Mouse (Mus musculus) ES-CJ7 (cell line): ENCODE results near the gene Slc16a10.

ENCODE experiments used
- DNase-seq: peaks from one replicate; pipeline ENCODE4 v3.0.0; 2011; ENCODE audit warnings: low read depth, low spot score

Slc16a10 gene

DNA sequence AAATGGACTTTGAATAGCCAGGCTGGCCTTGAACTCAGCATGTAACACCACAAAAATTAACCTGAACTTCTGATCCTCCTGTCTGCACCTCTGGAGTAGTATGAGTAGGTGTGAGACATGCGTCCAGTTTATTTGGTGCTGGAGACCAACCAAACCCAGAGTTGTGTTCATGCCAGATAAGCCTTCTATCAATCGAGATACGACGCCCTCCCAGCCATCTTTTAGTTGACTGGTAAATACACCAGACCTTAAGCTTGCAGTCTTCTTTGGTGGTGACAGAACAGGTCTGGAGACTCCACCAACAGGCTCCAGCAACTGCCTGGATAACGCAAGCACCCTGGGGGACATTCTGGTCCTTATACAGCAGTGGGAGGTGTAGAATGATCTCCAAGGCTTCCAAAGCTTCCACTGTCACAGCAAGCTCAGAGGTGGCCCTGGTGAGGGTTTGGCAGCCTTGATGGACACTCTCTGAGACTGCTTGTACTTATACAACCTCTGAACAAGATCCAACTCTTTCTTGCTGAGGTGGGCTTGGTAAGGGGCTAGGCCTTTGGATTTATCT, 7.6 kb upstream of the Slc16a10 start:
- DNase-seq: no peak

DNA sequence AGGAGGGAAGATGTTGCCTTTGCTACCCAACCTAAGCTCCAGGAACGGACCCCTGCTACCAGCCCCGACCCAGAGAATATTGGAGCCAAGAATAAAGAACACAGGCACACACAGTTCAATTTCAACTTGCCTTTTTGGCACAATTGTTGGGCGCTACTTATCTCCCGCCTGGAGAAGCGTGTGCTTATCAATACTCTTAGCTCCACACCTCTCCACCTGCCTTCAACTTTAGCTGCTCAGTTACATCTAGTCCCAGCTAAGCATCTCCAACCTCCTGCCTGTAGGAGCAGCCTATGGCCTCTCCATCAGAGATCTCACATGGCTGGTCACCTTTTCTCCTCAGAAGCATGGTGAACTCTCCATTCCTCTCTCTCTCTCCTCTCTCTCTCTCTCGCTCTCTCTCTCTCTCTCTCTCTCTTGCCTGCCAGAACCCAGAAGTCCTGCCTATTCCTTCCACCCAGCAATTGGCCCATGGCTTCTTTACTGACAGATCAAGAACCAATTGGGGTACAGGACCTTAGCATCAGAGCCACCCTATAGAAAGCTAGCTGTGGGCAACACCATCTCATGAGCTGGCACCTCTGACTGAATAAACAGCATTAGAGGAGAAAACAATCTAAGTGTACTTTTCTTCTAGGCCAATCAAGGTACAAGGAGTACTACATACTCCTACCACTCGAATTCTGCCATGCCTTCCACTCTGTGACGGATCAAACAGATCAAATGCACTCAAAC, 5.4 kb upstream of the Slc16a10 start:
- DNase-seq: no peak

DNA sequence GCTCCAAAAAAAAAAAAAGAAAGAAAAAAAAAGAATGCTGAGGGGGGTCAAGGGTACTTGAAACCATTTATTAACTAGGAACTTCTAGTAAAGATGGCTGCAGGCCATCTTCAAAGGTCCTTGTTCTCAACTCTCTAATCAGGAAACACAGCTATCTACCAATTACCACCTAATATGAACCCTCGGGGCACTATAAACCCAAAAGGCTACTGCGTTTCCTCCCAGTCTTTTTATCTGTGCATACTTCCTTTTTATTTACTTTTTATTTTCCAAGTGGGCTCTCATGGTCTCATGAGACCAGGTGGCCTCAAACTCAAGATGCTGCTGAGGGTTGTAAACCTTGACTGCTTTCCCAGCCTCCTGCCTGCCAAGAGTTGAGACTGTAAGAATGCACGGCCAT, 4.4 kb upstream of the Slc16a10 start:
- DNase-seq: no peak

DNA sequence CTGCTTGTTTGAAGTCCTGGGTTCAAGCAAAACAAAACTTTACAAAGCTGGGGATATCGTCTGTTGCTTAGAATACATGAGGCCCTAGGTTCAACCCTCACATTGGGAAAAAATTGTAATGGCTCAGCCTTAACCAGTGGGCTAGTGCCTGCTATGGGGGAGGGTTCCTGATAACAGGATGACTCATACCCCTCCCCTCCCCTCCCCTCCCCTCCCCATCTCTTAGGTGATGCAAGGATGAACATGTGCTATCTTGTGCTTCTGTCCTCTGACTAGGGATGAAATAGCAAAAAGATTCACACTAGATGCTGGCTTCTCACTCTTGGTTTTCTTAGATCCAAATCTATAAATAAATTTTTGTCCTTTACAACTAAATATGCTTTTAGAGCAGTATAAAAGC, 2.8 kb upstream of the Slc16a10 start:
- DNase-seq: no peak

DNA sequence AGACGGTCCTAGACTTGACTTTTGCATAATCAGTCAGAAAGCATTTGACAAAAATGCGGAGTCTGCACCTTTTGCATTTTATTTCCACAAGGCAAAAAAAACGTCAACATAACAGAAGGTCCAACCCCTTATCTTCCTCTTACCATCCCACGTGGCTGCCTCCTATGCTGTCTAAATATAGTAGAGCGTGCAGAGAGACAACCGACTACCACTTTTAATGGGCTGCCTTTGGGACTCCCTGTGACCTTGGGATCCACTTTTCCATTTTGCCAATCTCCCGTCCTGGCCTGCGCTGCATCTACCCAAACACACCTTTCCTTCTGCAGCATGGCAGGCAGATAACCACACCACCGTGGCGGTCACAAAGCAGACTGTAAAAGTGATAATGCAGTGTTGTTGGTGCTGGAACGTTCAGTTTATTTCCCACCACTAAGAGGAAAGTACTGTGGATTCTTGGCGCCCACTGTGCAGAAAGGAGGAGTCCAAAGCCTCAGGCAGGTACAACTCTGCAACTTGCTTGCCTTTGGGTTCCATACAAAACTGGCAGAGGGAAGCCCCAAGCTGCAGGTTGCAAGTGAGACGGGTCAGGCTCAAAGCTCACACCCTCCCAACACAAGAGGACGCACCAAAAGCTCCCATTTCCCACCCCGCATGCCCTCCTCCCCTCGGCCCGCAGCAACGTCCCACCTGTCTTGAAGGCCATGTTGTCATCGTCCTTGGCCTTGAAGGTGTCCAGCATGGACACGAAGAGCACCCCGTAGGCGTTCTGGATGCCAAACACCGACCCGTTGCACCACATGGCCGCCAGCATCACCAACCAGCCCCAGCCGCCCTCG, 824 bp downstream of the Slc16a10 start:
- peak; percentile 18 for DNase-seq

DNA sequence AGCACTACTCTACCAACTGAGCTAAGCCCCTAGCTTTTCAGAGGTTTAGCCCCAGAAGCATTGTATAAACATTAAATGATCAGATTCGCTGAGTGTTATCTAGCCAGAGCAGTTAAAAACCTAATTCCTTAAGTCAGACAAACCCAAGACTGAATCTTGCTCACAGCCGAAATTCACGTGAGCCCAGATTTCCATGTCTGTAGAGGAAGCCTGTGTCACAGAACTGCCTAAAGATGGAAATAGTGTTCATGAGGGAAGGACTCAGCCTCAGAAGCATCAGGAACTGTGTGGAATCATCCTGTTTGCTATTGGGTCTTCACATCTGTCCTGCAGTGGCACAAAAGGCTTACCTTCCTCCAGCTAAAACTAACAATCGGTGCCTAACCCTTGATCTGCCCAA, 2.4 kb downstream of the Slc16a10 start:
- DNase-seq: no peak

DNA sequence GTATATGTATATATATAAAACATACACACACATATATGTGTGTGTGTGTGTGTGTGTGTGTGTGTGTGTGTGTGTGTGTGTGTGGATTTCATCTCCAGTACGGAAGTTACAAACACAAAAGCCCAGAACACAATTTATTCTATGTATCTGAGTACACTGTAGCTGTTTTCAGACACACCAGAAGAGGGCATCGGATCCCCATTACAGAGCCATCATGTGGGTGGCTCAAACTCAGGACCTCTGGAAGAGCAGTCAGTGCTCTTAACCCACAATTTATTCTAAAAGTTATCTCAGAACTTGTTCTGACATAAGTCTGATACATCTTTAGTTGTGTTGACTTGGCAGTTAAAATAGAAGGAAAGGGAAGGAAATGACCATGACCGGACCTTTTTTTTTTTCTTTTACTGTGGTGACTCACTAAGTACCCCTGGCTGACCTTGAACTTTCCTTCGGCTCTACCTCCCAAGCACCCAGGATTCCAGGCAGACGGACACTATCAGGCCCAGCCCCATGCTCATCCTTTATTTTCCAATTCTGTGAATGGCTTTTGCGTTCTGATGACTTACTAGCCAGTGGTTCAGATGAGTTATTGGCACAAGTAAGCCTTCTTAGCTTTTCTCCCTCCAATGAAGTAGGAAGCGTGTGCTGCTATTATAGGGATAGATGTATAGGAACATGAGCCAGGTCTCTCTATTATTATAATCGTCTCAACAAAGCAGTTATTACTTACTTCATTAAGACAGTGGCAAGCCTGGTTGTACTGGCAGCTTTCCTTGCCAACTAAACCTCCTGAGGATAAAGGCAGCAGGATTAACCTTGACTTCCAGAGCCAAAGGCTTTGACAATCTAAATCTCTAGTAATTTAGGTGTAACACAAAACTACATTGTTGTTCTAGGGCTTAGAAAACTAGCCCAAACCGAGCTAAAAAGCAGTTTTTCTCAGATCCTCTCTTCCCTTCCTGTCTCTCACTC, 6.0 kb downstream of the Slc16a10 start:
- no peak for DNase-seq

DNA sequence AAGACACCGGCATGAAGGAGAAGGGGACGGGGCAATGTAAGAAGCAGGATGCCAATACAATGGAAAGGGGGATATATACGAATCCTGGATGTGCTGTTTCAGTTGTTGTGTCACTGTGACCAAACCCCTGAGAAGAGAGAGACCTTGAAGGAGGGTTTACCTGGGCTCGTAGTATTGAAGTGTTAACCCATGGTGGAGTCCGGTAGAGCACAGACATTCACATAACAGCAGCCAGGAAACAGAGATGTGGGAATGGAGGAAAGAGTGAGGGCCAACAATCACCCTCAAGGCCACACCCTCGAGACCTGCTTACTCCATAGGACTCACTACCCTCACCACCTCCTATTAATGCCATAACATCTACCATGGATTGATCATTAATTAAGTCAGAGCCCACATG, 7.2 kb downstream of the Slc16a10 start:
- DNase-seq: no peak

DNA sequence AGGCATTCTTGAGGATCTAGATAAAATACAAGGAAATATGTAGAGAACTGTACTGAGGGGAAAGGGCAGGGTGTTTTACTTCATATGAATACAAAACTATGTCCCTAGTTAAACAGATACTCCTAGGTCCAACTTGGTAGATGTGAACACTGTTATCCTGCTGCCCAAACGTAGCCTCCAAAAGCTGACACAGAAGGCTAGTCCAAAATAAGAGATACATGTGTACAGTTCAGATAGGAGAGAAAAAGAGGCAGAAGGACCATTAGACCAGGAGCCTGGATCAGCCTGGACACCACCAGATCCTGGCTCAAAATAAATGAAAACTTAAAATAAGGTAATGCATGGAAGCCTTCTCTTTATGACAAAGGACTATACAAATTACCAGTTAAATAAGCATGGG, 8.4 kb downstream of the Slc16a10 start:
- no peak for DNase-seq

DNA sequence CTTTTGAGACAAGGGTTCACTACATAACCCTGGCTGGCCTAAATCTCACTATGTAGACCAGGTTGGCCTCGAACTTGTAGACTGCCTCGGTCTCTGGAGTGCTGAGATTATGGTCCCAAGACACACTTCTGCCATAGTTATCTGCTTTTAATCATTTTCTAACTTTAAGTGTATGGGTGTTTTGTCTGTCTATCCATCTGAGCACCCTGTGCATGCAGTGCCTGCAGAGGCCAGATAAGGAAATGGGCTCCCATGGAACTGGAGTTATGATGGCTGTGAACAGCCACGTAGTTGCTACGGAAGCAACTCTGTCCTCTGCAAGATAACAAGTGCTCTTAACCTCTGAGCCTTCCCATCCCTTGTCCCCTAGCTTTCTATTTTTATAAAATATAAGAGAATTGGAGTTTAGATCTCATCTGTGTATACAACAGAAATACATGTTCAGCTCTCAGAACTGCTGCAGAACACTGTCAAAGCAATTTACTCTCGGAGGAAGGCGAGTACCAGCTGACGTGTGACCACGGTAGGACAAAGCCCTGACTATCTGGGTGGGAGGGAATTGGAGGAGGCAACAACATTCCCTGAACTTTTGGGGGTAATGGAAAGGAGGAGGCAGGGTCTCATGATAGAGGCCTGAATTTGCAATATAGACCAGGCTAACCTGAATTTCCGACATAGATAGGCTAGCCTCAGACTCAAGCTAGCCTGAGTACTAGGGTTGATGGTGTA, 10.2 kb downstream of the Slc16a10 start:
- no peak for DNase-seq

DNA sequence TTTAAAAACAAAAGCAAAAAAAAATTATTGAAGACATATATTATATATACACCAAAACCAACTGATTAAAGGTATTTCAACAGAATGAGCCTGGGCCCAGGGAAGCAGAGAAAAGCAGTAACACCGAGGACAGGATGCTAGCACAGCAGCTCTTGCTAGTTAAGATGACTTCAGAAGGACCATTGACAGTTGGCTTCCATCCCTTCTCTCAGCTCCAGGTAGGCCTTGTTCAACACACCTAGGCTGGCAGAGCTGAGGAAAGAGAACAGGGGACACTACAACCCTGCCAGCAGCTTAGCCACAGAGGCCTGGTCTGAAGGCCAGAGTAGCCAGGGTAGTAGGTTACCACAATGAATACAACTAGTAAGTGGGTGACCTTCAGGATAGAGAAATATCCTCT, 11.9 kb downstream of the Slc16a10 start:
- no peak for DNase-seq

DNA sequence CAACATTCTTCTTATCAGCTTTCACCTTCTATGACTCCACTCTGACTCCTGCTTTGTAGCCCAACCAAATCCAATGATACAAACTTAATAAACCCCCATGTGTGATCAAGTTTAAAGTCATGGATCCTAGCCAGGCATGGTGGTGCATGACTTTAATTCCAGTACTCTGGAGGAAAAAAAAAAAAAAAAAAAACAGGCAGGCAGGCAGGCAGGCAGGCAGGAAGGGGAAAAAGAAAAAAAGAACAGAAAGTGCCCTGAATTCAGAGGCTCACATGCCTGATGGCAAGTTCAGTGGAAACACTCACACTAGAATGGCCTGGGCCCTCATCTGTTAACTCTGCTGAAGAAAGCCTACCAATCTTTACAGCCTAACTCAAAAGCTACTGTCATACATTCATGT, 12.9 kb downstream of the Slc16a10 start:
- DNase-seq: no peak

DNA sequence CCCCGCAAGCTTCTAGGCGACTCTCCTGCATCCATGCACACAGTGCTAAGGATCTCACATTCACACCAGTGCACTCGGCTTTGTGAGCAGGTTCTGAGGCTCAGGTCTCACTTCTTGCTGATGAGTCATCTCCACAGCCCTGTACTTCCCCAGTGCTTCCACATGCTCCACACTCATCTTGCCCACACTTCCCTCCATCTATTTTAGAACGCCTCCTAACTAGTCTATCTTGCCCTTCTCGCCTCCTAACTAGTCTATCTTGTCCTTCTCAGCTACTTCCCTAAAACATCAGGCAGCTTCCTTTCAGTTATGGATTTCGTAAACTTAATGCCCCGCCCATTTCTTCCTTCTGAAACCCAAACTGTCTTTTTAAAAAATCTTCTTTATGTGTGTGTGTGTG, 13.6 kb downstream of the Slc16a10 start:
- DNase-seq: no peak

DNA sequence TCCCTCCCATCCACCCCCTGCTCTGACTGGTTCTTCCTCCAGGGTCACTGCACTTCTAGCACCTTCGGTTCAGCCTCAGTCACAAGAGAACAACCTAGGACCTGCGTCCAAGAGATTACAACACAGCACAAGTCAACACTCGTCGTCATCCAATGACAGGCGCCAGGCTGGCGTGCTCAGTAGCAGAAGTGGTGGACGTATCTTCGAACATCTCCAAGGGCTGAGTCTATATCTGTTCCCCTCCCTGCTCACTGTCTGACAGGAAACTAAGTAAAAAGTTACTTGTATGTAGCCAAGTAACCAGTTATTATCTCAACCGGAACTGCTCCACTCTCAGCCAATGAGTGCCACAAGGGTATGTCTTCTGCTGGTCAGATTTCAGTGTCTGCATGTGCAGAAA, 16.9 kb downstream of the Slc16a10 start:
- no peak for DNase-seq

DNA sequence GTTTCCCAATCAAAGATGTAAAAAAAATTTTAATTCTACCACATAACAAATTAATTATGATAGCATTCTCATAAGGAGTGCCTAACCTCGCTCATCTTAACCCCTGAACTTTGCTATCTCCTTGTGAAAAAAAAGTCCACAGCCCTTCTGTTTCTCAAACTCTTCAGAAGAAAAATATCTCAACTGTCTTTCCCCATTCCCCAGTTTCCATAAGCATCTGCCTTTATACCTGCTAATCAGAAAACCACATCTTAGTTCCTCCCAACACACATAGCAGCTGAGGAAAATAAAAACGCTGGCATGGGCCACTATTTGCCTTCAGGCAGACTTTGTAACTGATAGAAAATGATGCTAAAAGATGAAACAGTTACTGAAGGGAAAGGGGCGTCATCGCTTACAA, 17.5 kb downstream of the Slc16a10 start:
- no peak for DNase-seq

DNA sequence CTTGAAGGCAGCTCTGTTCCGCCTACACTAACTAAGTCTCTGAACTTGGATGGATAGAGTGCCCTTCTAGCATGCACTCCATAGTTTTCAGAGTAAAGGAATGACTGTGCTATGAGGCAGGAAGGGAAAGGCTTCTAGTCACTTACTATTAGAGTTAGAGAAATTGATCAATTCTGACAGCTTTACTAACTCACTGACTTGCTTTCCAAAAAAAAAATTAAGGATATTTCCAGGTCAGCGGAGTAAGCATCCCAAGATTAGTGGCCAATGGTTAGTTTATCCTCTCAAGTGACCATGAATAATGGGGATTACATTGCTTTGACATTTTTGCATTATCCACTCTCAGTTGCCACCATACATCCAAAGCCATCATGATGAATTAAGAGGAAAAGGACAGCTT, 18.0 kb downstream of the Slc16a10 start:
- no peak for DNase-seq

DNA sequence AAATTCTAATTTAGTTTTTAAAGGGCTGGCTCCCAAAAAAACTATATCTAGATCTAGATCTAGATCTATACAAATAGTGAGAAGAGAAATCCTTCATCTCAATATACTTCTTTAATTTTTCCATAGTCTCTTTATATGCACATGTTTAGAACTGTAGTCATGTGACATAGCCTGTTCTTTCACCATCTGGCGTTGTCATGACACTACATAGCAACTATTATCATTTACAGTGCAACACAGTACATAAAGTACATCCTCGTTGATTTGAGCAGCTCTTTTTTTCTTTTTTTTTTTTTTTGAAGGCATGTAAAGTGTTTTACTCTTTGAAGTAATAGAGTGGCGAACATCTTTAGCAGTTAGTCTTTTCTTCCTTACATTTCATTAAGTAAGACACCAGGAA, 22.6 kb downstream of the Slc16a10 start:
- no peak for DNase-seq

DNA sequence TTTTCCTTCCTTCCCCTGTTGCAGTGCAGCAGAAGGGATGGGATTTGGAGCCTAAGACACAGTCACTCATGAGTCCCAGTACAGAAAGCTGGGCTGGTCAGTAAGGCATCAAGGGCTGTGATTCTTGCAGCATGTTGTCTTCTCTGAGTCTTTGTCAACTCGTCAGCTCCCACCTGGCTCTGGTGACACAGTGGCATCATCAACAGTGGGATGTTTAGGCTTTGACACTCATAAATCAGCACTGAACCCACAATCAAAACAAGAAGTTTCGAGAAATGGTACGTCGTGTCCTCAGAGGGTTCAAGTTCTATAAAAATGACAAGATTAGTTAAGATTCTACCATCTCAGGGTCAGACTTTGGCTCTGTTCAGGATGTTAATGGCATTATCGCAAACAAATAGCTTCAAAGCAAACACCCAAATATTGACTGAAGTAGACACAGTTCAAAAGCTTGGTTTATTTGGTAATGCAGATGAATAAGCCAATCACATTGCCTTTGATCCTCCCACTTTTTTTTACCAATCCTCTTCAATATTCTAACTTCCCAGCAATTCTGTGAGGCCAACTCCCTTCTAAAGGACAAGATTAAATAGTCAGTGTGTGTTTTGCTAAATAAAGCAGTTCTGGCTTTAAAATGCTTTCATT, 23.2 kb downstream of the Slc16a10 start:
- DNase-seq: no peak

DNA sequence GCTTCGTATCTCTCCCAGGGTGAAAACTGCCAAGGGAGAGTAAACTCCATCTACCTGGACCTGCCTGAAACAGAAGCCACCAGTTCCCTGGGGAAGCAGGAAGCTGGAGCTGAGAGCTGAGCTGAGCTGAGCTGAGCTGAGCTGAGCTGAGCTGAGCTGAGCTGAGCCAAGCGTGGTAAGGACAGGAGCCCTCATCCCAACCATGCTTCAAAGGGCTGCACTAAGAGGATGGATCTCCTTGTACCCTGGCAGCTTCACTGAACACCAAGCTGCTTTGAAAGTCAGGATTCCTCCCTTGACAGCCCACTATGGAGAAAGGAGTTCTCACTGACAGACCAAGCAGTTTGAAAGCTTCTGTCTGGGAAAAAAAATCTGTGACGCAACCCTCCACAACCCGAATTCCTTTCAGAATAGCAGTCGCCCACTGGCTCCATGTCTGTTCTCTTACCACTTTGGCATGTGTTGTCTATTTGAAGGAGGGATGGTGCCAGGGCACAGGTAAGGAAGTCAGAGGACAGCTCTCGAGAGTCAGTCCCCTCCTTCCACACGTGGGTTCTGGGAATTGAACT, 28.5 kb downstream of the Slc16a10 start:
- no peak for DNase-seq

DNA sequence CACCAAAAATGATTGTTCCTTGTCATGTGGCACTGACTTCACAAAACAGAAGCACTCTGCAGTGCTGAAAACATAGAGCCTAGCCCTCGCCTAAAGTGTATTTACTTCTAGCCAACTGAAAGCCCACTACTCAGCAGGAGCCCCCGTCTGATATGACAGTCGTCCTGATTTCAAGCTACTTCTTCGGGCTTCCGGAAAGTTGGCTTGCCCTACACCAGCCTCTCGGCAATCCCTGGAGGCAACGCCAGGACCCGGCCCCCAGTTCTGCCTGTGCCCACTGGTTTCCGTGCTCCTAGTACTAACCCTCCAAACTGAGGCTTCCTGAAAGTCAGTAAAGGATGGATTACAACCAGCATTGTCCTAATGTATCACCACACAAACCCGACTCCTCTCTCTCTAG, 29.8 kb downstream of the Slc16a10 start:
- DNase-seq: no peak
